Mouse (Mus musculus) lung, embryonic 14.5 days (tissue): ENCODE data around the gene Uimc1. TPM values are rescaled to one million over a fixed set of nuclear protein-coding genes. Genes with fewer than 3 reads are reported as not detected.

Experiments
- ATAC-seq: fragments of 200-750 bp; cut with Nextera tagmentation; 2 replicates; pipeline ENCODE4 v1.8.0; 2017; ENCODE audit warnings: mild to moderate bottlenecking, moderate TSS enrichment, moderate library complexity; ENCODE audit not compliant: insufficient read depth
- DNase-seq: peaks from one replicate; pipeline ENCODE4 v3.0.0-alpha.2; 2015
- H3K27ac ChIP-seq: fragments of 300-500 bp; sonication (generic); 2 replicates; pipeline ENCODE4 v1.5.1; 2014; ENCODE audit warnings: low read depth, mild to moderate bottlenecking, moderate library complexity
- H3K27me3 ChIP-seq: fragments of 300-500 bp; sonication (generic); 2 replicates; pipeline ENCODE4 v1.6.1; 2014; ENCODE audit warnings: low read length, control low read depth; ENCODE audit not compliant: insufficient read depth
- H3K36me3 ChIP-seq: fragments of 300-500 bp; sonication (generic); 2 replicates; pipeline ENCODE4 v1.6.1; 2014; ENCODE audit warnings: control low read depth; ENCODE audit not compliant: insufficient read depth
- H3K4me1 ChIP-seq: fragments of 300-500 bp; sonication (generic); 2 replicates; pipeline ENCODE4 v1.6.1; 2014; ENCODE audit warnings: antibody characterized with exemption, control low read depth; ENCODE audit not compliant: insufficient read depth
- H3K4me2 ChIP-seq: fragments of 300-500 bp; sonication (generic); 2 replicates; pipeline ENCODE4 v1.6.1; 2014; ENCODE audit warnings: mild to moderate bottlenecking
- H3K4me3 ChIP-seq: fragments of 300-500 bp; sonication (generic); 2 replicates; pipeline ENCODE4 v1.5.1; 2014; ENCODE audit warnings: low read depth, low read length
- H3K9ac ChIP-seq: fragments of 300-500 bp; sonication (generic); 2 replicates; pipeline ENCODE4 v1.6.1; 2014
- H3K9me3 ChIP-seq: fragments of 300-500 bp; sonication (generic); 2 replicates; pipeline ENCODE4 v1.6.1; 2016; ENCODE audit warnings: low read depth, low read length, control low read depth
- CTCF ChIP-seq: IDR thresholded peaks from 2 replicates; pipeline ENCODE4 v1.5.1; 2016; ENCODE audit warnings: antibody characterized with exemption, low read depth
- WGBS: fragments of 180-500 bp; shearing (Covaris S2); extraction: QIAGEN DNeasy Blood & Tissue Kit; methylation state at CpG from one replicate; pipeline ENCODE4 v1.1.7; 2014; 5-methylcytosine and 5-hydroxymethylcytosine counted together
- polyA plus RNA-seq: library from polyadenylated mRNA; unstranded; fragments of >200 nt; fragmentation: Nextera tagmentation; extraction: Ambion mirVana; gene quantifications from 2 replicates; pipeline ENCODE4 v1.2.1, GENCODE M21; 2014

Uimc1 gene
- 29.8 and 32.1 TPM in 2 replicates for polyA plus RNA-seq

DNA sequence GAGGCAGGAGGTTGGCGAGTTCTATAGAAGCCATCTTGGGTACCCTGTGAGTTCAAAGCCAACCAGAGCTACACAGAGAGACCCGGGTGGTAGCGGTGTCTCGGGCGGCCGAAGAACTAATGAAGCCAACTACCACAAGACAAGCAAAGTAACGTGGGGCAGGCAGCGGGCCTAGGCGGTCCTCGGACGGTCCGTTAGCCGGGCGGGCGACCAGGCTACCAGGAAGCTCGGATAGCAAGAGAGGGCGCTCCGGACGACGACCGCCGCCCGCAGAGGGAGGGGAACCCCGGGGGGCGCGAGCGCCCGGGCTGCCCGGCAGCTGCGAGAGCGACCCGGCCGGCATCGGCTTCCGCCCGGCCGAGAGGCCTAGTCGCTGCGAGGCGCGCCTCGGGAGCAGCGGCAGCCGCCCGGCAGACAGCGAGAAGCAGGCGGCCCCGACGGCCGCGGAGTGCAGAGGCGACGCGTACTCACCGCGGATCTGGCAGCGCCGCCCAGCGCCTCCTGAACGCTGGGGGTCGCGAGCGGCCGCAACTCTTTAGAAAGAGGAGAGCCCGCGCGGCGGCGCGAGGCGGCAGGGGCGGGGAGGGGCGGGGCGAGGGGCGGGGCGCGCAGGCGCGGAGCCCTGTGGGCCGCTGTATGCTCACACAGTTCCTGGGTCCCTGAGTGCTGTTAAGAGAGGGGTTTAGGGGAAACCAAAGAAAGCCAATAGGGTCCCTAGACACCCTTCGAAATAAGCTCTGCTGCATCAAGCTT is at the start of gene Uimc1:
TSS of gene Uimc1 (minus strand) at position 575 of the 753 bp plus-strand sequence.
- Histone ChIP-seq H3K4me2 (peak within 1 kb of the TSS; percentile 79), H3K4me1 (no peaks in the 10 kb centered on the region), H3K9me3 (no peaks in the 10 kb centered on the region), H3K4me3 (peak within 1 kb of the TSS; percentile 83), H3K9ac (peak within 1 kb of the TSS; percentile 87), H3K27me3 (no peaks in the 10 kb centered on the region), H3K27ac (peak within 1 kb of the TSS; percentile 95), H3K36me3 (no peaks in the 10 kb centered on the region)
- DNase-seq (peak; percentile 95), ATAC-seq (peak; percentile 91)
- under 1% methylated on average over 79 of the region's 81 CpGs for WGBS
- TF ChIP-seq CTCF = peak; percentile 43

DNA sequence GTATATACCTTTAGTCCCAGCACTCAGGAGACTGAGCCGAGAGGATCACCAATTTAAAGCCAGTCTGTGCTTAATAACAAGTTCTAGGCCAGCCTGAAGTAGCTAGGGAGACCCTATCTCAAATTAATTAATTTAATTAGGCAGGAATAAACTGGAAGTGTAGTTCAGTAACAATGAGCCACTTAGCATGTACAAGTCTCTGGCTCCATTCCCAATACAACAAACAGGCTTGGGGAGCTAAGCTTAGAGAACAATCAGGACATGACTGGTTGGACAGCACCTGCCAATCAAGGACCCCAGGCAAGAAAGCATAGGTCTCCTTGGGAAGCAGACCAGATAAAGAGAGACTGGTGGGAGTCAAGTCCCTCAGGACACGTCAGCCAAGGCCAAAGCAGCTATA is 40.2 kb upstream of the Uimc1 start:
- TF ChIP-seq CTCF = no peak
- Histone ChIP-seq H3K4me2 (no peak overlapping the region), H3K27me3 (no peaks in the 10 kb centered on the region), H3K4me3 (no peak overlapping the region), H3K9me3 (no peaks in the 10 kb centered on the region), H3K4me1 (no peaks in the 10 kb centered on the region), H3K36me3 (no peaks in the 10 kb centered on the region), H3K27ac (no peak overlapping the region), H3K9ac (no peak overlapping the region)
- WGBS = 72% methylated on average over 2 of the region's 2 CpGs
- no peak for ATAC-seq
- DNase-seq = no peak

DNA sequence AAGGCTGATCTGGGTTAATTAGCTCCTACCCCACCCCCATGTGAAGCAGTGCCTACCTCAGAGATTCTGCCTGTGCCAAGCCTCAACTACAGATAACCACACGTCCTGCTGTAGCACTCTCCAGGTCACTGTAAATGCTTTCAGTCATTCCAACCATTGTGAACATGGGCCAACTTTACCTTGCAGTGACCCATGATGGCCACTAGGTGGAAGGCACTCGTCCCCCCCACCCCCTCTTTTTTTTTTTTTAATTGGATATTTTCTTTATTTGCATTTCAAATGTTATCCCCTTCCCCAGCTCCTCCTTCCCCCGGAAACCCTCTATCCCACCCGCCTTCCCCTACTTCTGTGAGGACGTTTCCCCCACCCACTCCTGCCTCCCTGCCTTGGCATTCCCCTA is 35.3 kb upstream of the Uimc1 start:
- Histone ChIP-seq H3K9me3 (no peaks in the 10 kb centered on the region), H3K4me1 (no peaks in the 10 kb centered on the region), H3K4me3 (no peak overlapping the region), H3K4me2 (no peak overlapping the region), H3K27ac (no peak overlapping the region), H3K36me3 (peaks cover 36% of the 10 kb centered on the region), H3K9ac (no peak overlapping the region), H3K27me3 (no peaks in the 10 kb centered on the region)
- 7% methylated on average over 5 of the region's 5 CpGs for WGBS
- ATAC-seq (no peak), DNase-seq (peak; percentile 64)
- peak; percentile 79 for TF ChIP-seq CTCF

DNA sequence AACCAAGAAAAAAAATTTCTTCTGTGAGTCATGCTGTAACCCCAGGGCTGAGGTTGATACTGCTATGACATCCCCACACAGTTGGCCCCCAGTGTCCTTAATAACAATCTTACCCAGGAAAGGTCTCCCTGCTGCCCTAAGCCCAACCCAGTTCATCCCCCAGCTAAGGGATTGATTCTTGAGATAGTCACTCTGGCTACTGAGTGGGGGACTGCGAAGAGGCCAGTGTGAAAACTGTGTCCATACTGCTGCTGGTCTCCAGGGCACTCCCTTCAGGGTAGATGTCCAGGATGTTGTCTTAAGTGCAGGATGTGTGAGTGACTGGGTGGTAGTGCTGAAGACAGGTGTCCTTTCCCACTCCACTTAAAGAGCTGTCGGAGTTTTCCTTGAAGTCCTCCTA is 33.3 kb upstream of the Uimc1 start, which contains the start of gene Gm17617:
TSS of gene Gm17617 (minus strand) at position 101 of the 400 bp plus-strand sequence.
- no peaks in the 10 kb centered on the region for H3K4me1 ChIP-seq
- TF ChIP-seq CTCF = no peak
- no peak within 1 kb of the TSS for H3K4me2 ChIP-seq
- no peaks in the 10 kb centered on the region for H3K27me3 ChIP-seq
- DNase-seq (no peak), ATAC-seq (no peak)
- H3K9ac ChIP-seq = no peak within 1 kb of the TSS
- H3K9me3 ChIP-seq = no peaks in the 10 kb centered on the region
- H3K4me3 ChIP-seq = no peak within 1 kb of the TSS
- peaks cover 48% of the 10 kb centered on the region for H3K36me3 ChIP-seq
- 91% methylated on average over 2 of the region's 2 CpGs for WGBS
- no peak within 1 kb of the TSS for H3K27ac ChIP-seq

DNA sequence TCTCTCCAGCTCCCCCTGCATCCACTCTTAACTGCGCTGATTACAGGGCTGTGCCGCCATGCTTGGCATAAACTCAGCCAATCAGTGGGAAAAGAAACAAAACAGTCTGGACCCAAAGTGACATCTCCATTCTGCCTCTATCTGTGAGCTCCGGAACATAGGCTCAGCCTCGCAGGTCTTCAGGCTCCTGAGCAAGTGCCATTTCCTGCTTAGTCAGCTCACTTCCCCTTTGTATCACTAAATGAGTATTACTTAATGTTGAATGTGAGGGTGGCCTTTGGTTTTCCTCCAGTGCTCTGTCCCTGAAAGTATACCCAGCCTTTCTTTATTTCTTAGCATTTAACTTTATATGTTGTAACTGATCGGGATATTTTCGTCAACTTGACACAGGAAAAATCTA is 24.8 kb upstream of the Uimc1 start:
- Histone ChIP-seq H3K4me3 (no peak overlapping the region), H3K36me3 (peaks cover 59% of the 10 kb centered on the region), H3K27ac (no peak overlapping the region), H3K27me3 (no peaks in the 10 kb centered on the region), H3K9ac (no peak overlapping the region), H3K4me2 (no peak overlapping the region), H3K9me3 (no peaks in the 10 kb centered on the region), H3K4me1 (no peaks in the 10 kb centered on the region)
- DNase-seq = no peak
- TF ChIP-seq CTCF = no peak
- 95% methylated on average over 6 of the region's 6 CpGs for WGBS
- no peak for ATAC-seq

DNA sequence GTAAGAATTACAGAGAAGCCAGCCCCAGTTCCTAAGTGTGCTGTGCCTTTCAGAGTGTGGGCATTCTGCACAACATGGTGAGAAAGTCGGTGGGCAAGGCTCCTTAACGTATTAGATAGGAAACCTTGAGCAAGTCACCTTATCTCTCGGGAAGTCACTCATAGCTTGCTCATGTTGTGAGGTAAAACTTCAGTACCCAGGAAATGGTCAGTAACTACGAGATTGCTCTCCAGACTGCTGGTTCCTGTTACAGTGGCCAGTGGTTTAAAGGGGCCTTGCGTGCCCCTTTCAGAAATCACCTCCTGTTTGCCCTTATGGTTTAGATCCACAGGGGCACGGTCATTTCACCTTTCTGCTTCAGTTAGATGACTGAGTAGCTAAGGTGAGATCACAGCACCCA is 14.3 kb upstream of the Uimc1 start:
- Histone ChIP-seq H3K27ac (no peak overlapping the region), H3K36me3 (peaks cover 52% of the 10 kb centered on the region), H3K4me3 (no peak overlapping the region), H3K4me1 (no peaks in the 10 kb centered on the region), H3K27me3 (no peaks in the 10 kb centered on the region), H3K9ac (no peak overlapping the region), H3K9me3 (no peaks in the 10 kb centered on the region), H3K4me2 (no peak overlapping the region)
- ATAC-seq (no peak), DNase-seq (no peak)
- 84% methylated on average over 6 of the region's 6 CpGs for WGBS
- TF ChIP-seq CTCF = no peak

DNA sequence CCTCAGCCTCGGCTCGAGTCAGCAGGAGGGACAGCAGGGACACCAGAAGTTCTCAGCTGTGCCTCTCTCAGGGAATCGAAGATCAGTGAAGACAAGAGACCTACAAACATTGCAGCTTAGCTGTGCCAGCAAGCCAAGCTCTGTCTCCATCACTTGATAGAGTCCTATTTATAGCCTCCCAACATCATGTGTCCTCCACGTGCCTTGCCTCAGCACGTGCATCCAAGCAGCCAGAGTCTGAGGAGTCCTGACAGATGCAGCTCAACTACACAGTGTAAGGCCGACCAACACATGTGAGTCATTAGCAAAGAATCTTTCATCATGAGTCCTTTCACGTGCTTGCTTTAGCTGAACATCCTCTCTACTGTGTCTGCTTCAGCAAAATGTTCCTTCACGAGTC is 7.6 kb upstream of the Uimc1 start:
- no peak overlapping the region for H3K27ac ChIP-seq

More for the DNA sequence above, 7.6 kb upstream of the Uimc1 start:
- peaks cover 14% of the 10 kb centered on the region for H3K36me3 ChIP-seq
- TF ChIP-seq CTCF = no peak
- no peak overlapping the region for H3K4me2 ChIP-seq
- H3K9me3 ChIP-seq = no peaks in the 10 kb centered on the region
- peaks cover 6% of the 10 kb centered on the region; the same call in 1 of the 2 replicates for H3K4me1 ChIP-seq
- ATAC-seq (no peak), DNase-seq (no peak)
- no peaks in the 10 kb centered on the region for H3K27me3 ChIP-seq
- WGBS = 81% methylated on average over 8 of the region's 8 CpGs
- H3K9ac ChIP-seq = no peak overlapping the region
- H3K4me3 ChIP-seq = no peak overlapping the region
